Mouse (Mus musculus): Measurements from ENCODE around the gene Kpna1. TPM values are rescaled to one million over a fixed set of nuclear protein-coding genes. Genes with fewer than 3 reads are reported as not detected.

The Kpna1 gene
- polyA plus RNA-seq, 1 experiment = 46.6 TPM

DNA sequence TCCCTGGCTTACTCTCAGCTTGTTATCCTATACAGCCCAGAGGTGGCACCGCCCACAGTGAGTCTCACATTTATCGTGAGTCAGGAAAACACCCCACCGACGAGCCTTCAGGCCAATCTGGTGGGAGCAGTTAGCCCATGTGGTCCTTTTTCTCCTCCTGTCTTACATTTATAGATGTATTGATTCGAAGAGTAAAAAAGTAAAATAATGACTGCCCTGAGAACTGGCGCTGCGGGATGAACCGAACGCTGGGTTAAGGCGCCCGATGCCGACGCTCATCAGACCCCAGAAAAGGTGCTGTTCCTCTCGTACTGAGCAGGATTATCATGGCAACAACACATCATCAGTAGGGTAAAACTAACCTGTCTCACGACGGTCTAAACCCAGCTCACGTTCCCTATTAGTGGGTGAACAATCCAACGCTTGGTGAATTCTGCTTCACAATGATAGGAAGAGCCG lies 2.8 kb downstream of the Kpna1 start:
- Histone ChIP-seq H3K4me3 (replicated peaks; ENCODE audit: insufficient read depth, low read depth, low read length) (no peak overlapping the region), H3K27ac (ENCODE audit: insufficient read depth, low read length) (no peak overlapping the region), H3K27me3 (ENCODE audit: control insufficient read depth, insufficient read depth, low read length) (0 out of 2 replicates have a peak, but pooled peaks cover 2% of the 10 kb centered on the region), H3K4me1 (ENCODE audit: control insufficient read depth, insufficient read depth, low read length) (no peaks in the 10 kb centered on the region; the same call in 1 of the 2 replicates)
- TF ChIP-seq POLR2A (IDR thresholded peaks at IDR 0.05; ENCODE audit: borderline replicate concordance, insufficient read depth, low read length) (no peak), CTCF (IDR thresholded peaks at IDR 0.05; ENCODE audit: borderline replicate concordance, insufficient read depth, low read depth, low read length) (no peak)
- peak; percentile 99 to 100 for DNase-seq
- WGBS = 58% methylated on average over 19 of the region's 19 CpGs

GRCm38 (mm10) chr16:35982506-35982901 lies 4.0 kb downstream of the Kpna1 start:
- H3K4me1 ChIP-seq (ENCODE audit: control insufficient read depth, insufficient read depth, low read length) = no peaks in the 10 kb centered on the region; the same call in 1 of the 2 replicates
- no peak overlapping the region; the same call in 1 of the 2 replicates for H3K27ac ChIP-seq (ENCODE audit: insufficient read depth, low read length)
- WGBS = 2% methylated on average over 15 of the region's 15 CpGs
- TF ChIP-seq CTCF (IDR thresholded peaks at IDR 0.05; ENCODE audit: borderline replicate concordance, insufficient read depth, low read depth, low read length) (no peak), POLR2A (IDR thresholded peaks at IDR 0.05; ENCODE audit: borderline replicate concordance, insufficient read depth, low read length) (no peak)
- no peak for DNase-seq
- peak overlapping the region; percentile 66 for H3K4me3 ChIP-seq (replicated peaks; ENCODE audit: insufficient read depth, low read depth, low read length)
- 0 out of 2 replicates have a peak, but pooled peaks cover 2% of the 10 kb centered on the region for H3K27me3 ChIP-seq (ENCODE audit: control insufficient read depth, insufficient read depth, low read length)

- 0 out of 2 replicates have a peak, but pooled peaks cover 2% of the 10 kb centered on the region for H3K27me3 ChIP-seq (ENCODE audit: control insufficient read depth, insufficient read depth, low read length)
- TF ChIP-seq POLR2A (IDR thresholded peaks at IDR 0.05; ENCODE audit: borderline replicate concordance, insufficient read depth, low read length) (peak; percentile 85), CTCF (IDR thresholded peaks at IDR 0.05; ENCODE audit: borderline replicate concordance, insufficient read depth, low read depth, low read length) (no peak)
- peak overlapping the region; percentile 66 for H3K4me3 ChIP-seq (replicated peaks; ENCODE audit: insufficient read depth, low read depth, low read length)
- H3K4me1 ChIP-seq (ENCODE audit: control insufficient read depth, insufficient read depth, low read length) = peaks cover 3% of the 10 kb centered on the region; the same call in 1 of the 2 replicates
- DNase-seq = peak; percentile 93 to 94
- peak overlapping the region; percentile 83 for H3K27ac ChIP-seq (ENCODE audit: insufficient read depth, low read length)
- WGBS = under 1% methylated on average over 54 of the region's 54 CpGs
Measured at GRCm38 (mm10) chr16:35982902-35983516, 4.5 kb downstream of the Kpna1 start.

DNA sequence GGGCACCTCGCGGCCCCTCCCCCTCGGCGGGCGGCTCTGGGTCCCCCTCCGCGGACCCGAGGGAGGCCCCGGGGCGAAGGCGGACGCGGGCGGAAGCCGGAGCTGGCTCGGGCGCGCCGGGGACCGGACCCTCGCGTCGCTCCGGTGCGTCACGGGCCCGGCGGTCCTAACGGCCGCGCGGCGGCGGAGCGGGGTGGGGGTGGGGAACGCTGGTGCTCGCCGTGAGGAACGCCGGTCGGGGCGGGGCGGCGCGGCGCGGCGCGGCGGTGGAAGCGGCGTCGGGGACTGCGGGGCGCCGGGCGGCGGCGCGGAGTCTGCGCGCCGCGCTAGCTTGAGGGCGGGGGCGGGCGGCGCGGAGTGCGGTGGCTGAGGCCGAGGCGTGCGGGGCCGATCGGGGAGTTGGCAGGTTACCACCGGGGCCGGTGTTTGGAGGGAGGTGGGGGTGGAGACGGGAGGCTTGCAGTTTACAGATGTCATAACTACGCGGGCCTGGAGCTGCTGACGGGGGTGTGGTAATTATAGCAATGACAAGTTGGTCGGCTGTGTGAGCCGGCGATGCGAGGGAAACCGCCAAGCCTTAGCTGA lies 5.1 kb downstream of the Kpna1 start:
- TF ChIP-seq CTCF (IDR thresholded peaks at IDR 0.05; ENCODE audit: borderline replicate concordance, insufficient read depth, low read depth, low read length) (no peak), POLR2A (IDR thresholded peaks at IDR 0.05; ENCODE audit: borderline replicate concordance, insufficient read depth, low read length) (no peak)
- Histone ChIP-seq H3K27me3 (ENCODE audit: control insufficient read depth, insufficient read depth, low read length) (0 out of 2 replicates have a peak, but pooled peaks cover 2% of the 10 kb centered on the region), H3K4me1 (ENCODE audit: control insufficient read depth, insufficient read depth, low read length) (peaks cover 3% of the 10 kb centered on the region; the same call in 1 of the 2 replicates), H3K27ac (ENCODE audit: insufficient read depth, low read length) (peak overlapping the region; percentile 83), H3K4me3 (replicated peaks; ENCODE audit: insufficient read depth, low read depth, low read length) (peak overlapping the region; percentile 71)
- peak; percentile 76 to 80 for DNase-seq
- WGBS = under 1% methylated on average over 83 of the region's 86 CpGs

GRCm38 (mm10) chr16:35984471-35984870 lies 5.9 kb downstream of the Kpna1 start:
- TF ChIP-seq POLR2A (IDR thresholded peaks at IDR 0.05; ENCODE audit: borderline replicate concordance, insufficient read depth, low read length) (no peak), CTCF (IDR thresholded peaks at IDR 0.05; ENCODE audit: borderline replicate concordance, insufficient read depth, low read depth, low read length) (no peak)
- no peak overlapping the region for H3K27ac ChIP-seq (ENCODE audit: insufficient read depth, low read length)
- H3K4me3 ChIP-seq (replicated peaks; ENCODE audit: insufficient read depth, low read depth, low read length) = peak overlapping the region; percentile 1
- H3K4me1 ChIP-seq (ENCODE audit: control insufficient read depth, insufficient read depth, low read length) = peaks cover 3% of the 10 kb centered on the region; the same call in 1 of the 2 replicates
- no peak for DNase-seq
- H3K27me3 ChIP-seq (ENCODE audit: control insufficient read depth, insufficient read depth, low read length) = 0 out of 2 replicates have a peak, but pooled peaks cover 2% of the 10 kb centered on the region
- 28% methylated on average over 3 of the region's 3 CpGs for WGBS

DNA sequence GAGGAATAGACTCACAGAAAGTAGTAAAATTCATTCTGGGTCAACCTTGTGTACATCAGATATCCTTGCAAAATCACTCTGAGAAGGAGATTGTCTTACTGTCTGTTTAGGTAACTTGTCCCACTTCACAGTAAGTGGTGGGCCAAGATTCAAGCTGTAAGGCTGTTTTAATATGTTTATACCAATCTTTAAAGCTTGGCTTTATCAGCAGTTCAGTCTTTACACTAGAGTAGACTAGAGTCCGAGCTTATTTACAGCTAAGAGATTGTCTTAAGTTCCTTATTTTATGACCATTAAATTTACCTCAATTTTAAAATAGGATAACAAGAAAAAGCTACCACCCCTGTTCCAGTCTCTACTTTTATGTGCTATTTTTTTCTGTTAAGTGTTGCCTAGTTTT lies 9.4 kb downstream of the Kpna1 start:
- no peaks in the 10 kb centered on the region for H3K27me3 ChIP-seq (ENCODE audit: control insufficient read depth, insufficient read depth, low read length)
- 84% methylated on average over 1 of the region's 1 CpGs for WGBS
- no peak overlapping the region for H3K27ac ChIP-seq (ENCODE audit: insufficient read depth, low read length)
- no peak for DNase-seq
- no peak overlapping the region for H3K4me3 ChIP-seq (replicated peaks; ENCODE audit: insufficient read depth, low read depth, low read length)
- H3K4me1 ChIP-seq (ENCODE audit: control insufficient read depth, insufficient read depth, low read length) = peaks cover 8% of the 10 kb centered on the region; the same call in 1 of the 2 replicates
- TF ChIP-seq POLR2A (IDR thresholded peaks at IDR 0.05; ENCODE audit: borderline replicate concordance, insufficient read depth, low read length) = no peak
- TF ChIP-seq CTCF (IDR thresholded peaks at IDR 0.05; ENCODE audit: borderline replicate concordance, insufficient read depth, low read depth, low read length) = no peak

DNA sequence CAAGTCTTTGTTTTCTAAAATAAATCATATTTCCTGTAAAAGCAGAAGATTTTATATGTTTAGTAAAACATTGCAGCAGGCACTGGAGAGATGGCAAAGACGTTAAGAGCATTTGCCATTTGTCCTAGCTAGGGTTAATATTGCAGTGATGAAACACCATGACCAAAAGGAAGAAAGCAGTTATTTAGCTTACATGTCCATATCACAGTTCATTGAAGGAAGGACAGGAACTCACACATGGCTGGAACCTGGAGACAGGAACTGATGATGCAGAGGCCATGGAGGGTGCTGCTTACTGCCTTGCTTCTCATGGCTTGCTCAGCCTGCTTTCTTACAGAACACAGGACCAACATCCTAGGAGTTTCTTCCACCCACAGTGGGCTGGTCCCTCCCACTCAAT lies 13.8 kb downstream of the Kpna1 start:
- no peak for DNase-seq
- Histone ChIP-seq H3K27ac (ENCODE audit: insufficient read depth, low read length) (no peak overlapping the region), H3K4me1 (ENCODE audit: control insufficient read depth, insufficient read depth, low read length) (peaks cover 8% of the 10 kb centered on the region; the same call in 1 of the 2 replicates), H3K27me3 (ENCODE audit: control insufficient read depth, insufficient read depth, low read length) (no peaks in the 10 kb centered on the region), H3K4me3 (replicated peaks; ENCODE audit: insufficient read depth, low read depth, low read length) (no peak overlapping the region)
- whole genome bisulfite sequencing = 58% methylated on average over 1 of the region's 1 CpGs
- no peak for TF ChIP-seq POLR2A (IDR thresholded peaks at IDR 0.05; ENCODE audit: borderline replicate concordance, insufficient read depth, low read length)
- TF ChIP-seq CTCF (IDR thresholded peaks at IDR 0.05; ENCODE audit: borderline replicate concordance, insufficient read depth, low read depth, low read length) = no peak

Measured in cerebellum, adult 2 months (tissue).